Mouse (Mus musculus): ENCODE measurements at regions not wholly inside any gene's neighbourhood (a gene's known extent, or its start where the extent isn't known, plus 50 kb on each side); places are given as distances from the start of the nearest gene placed in this dataset.

DNA sequence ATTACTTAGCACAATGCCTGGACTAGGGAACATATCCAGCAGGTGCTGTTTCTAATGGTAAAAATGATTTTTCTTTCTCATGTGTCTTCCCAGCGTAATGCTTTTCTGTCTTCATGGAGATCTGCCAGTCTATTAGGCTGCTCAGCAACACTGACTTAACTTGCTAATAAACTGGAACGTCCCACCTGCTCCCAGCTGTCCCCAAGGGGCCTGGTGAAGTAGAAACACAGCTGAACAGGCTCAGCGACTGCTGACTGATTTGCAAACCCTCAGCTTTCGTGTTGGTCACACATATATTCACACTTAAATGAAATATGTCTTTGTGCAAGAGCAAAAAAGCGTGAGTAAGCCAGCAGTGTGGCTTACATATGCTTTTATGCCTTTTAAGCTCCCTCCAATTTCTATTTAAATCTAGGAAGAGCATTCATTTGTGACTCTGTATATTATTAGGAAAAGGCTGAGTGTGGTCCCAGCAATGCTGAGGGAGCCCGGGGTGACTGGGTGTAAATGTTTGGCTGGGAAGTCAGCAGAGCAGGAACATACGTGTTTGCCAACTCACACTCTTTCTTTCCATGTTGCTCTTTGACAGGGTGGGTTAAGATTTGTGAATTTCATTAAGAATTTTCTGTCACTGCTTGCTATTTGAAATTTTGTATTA, 146.7 kb upstream of the Rgmb start:
- no peak for DNase-seq (ENCODE audit: low spot score)

DNA sequence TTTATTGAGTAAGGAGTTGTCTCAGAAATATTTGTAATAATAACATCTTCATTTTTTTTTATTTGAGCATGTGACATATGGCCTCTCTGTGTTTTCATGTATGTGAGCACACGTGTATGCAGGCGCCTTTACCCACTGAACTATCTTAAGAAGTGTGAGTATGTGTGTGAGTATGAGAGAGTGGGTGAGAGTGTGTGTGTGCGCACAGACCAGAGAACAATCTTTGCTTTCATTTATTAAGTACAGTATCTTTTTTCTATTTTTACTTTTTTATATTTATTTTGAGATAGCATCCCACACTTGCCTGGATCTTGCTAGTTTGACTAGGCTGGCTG, 140.5 kb upstream of the Rgmb start:
- DNase-seq (ENCODE audit: low spot score), result no peak

DNA sequence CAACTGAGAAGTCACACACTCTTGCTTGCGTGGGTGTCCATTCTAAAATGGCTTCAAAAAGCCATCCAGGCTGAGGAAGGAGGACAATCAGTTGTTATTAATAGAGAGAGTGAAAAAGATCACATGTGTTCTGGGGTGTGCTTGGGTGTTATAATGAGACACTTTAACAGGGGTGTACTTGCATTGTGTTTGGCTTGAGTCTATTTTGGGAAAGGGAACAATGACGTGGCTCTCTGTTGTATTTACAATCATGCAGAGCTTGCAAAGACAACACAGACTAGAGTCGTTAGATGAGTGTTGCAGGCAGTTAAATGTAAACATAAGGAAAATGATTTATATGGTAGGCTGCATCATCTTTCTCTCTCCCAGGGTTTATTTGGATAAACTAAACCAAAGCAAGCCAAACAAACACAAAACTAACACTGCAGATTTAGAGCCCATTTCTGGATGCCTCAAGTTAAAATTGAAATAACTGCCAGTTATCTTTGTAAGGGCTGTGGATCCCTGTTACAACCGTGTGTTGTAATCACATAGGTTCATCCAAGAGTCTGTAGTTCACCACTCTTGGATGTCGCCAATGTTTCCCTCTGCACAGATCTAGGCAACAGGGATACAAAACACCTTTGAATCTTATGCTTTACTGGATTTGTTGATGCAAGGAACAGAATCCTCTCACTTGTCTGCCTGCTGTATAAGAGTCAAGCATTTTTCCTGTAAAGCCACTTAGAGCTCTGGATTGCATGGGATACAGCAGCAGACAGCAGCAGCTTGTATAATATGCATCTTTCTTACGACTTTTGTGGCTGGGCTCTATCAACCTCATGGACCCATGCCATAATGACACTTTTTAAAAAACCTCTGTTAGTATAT, 139.9 kb upstream of the Rgmb start:
- DNase-seq (ENCODE audit: low spot score), result no peak

DNA sequence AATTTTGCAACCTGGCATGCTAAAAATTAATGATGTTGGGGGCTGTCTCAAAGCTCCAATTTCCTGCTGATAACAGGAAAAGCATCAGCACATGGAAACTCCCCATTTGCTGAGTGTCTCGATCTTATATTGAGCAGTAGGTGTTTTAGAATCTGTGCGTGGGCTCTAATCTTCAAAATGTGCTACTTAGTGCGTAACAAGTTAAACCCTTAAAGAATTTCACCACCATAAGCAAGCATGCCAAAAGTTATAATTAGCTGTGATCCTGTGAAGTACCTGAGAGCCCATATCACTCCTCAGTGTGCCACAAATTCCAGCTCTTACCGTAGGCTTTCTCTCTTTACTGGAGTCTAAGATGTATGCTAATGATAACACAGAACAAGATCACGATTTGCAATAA, 137.5 kb upstream of the Rgmb start:
- DNase-seq (ENCODE audit: low spot score), result no peak

DNA sequence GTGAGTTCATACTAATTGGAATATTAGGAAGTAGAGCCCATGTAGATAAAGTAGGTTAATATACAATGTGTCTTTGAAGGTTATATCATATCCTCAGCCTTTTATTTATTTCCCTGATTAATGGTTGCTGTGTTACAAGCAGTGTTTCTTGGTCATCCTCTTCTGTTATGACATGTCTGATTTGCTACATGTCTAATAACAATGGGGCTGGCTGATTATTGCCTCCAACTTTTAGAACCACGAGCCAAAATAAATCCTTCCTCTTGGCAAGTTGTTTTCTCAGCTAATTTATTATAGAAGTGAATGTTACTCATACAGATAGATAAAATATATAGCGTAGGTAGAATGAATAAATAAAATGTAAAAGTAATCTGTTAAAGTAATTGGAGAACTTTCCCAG, 124.8 kb upstream of the Rgmb start:
- DNase-seq (ENCODE audit: low spot score), result no peak

DNA sequence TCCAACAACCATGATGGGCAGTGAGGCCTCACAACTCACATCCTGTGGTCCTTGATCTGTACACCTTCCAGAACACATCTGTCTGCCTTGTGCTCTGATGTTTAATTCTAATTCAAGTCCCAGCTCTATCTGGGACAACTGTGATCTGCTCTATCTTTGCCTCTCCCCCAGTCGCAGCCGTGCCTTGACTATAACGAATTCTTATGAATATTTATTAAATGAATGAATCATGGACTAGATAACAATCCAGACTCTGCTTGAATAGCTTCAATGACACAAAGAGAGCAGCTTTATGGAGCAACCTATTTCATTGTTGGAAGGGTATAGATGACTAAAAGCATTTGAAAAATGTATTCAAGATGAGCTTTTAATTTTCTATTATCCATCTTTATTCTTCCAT, 120.8 kb upstream of the Rgmb start:
- no peak for DNase-seq (ENCODE audit: low spot score)

DNA sequence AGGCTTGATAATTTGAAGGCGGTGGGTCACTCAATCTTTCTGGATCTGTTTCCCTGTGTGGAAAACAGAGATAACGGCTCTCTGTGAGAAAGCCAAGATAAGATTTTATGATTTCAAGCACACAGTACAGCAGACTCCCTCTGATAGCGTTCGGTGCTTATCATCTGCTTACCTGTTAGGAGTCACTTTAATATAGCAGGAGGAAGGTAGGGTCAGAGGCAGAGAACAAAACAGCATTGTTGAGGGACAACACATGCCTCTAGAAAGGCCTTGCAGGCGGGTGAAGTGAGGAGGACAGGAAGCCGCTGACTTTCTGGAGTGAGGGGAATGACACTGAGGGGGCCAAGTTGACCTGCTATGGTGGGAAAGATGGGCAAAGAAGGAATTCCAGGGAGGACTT, 118.9 kb upstream of the Rgmb start:
- no peak for DNase-seq (ENCODE audit: low spot score)

DNA sequence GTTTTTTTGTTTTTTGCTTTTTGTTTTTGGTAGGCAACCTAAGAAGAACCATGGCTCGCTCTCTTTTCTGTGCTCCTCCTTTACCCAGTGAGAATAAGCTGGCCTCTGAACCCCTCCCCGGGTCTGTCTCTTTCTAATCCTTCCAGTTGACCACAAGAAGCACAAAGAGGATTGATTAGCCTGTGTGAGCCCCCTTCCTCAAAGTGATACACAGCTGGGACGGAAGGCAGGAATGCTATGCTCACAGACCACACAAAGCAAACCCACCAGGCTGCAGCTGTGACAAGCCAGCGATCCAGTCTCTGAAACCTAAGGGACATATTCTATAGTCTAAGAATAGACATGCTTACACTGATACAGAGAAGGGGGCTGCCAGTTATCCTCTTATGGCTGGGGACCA, 111.5 kb upstream of the Rgmb start:
- no peak for DNase-seq (ENCODE audit: low spot score)

DNA sequence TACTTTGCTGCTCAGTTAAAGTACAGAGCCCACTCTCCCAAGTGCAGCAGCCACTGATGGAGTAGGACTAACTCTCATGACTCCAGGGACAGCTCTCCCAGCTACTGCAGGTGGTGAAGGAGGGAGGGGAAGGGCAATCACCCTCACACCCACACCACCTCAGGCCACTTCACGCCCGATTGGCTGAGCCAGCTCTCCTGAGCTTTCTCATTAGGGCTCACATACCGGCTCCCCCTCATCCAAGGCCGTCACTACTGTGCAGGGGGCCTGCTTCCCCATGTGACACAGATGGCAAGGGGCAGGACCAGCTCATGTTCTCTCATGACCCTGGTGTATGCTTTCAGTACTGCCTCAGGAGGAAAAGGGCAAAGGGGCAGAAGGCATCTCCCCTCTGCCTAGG, 87.8 kb upstream of the Rgmb start:
- no peak for DNase-seq (ENCODE audit: low spot score)

DNA sequence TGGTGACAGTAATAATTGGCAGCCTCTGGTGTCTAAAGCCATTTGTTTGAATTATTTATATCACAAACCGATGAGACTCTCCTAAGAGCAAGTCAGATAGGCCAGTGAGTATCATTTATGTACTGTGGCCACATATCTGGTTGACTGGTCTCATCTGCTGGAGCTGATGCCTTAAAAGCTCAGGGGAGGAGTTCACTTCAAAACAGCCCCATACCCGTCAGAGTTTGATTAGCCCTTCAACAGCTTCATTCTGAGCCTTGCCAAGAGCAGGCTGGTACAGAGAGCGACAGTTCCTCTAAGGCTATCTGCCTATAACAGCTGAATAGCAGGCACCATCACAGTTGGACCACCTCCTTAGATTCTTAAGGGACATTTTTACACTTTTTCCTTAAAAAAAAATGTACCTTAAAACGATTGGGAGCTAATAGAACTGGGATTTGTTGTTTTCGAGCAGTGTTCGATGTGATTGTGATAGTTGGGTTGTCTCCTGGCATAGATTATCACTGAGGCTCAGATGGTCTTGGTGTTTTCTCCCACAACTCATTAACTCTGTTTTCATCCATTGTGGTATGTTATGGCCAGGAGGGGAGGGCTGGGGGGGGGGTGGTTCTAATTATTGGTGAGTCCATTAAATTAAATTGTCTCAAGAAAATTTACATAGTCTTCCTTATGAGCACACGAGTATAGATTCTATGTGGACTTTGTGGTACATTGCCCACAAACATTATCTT, 68.0 kb upstream of the Rgmb start:
- DNase-seq (ENCODE audit: low spot score), result no peak

DNA sequence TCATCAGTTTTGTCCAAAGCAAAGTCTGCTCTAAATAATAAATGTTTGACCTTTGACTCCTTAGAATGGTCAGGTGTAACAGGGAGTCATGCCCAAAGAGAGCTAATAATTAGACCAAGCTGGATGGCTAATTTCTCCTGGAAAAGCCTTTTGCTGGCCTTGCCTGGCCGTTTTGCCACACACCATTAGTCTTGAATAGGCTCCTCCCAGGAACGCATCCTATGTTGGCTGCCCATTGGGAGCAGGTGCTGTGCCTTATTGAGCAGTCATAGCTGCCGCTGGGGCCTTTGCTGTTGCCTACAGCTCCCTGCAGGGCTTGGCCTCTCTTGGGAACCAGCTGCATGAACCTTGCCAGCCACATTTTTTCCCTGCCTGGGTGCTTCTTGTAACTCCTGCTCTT, 65.1 kb upstream of the Rgmb start:
- no peak for DNase-seq (ENCODE audit: low spot score)

DNA sequence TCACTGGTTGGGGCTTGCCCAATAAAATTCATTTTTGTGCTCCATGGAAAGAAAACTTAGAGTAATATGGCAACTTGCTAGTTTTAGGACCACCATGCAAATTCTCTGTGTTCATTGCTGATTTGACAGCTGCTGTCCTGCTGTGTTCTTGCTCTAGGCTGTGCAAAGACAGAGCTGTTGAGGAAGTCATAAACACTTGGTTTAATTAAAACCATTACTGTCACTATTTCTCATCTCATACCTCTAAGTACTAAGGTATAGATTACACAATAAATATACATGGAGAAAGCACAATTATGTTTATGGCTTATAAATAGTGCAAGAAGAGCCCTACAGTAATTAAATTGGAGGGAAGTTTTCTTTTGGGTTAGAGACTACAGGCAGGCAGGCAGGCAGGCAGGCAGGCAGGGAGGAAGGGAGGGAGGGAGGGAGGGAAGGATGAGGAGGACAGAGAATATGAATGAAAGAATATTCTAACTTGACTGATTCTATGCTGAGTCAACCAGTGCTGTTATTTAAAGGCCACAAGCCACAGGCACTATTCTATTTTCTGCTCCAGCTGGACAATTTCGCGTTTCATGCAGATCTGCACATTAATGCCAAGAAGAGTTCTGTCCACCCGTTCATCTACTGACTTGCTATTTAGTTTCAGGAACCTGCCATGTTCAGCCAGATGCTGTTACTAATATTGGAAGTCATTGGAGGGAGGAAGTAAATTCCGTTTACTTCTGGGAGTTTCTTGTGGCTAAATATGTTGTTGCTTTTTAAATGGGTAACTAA, 61.2 kb upstream of the Rgmb start:
- DNase-seq (ENCODE audit: low spot score), result no peak

DNA sequence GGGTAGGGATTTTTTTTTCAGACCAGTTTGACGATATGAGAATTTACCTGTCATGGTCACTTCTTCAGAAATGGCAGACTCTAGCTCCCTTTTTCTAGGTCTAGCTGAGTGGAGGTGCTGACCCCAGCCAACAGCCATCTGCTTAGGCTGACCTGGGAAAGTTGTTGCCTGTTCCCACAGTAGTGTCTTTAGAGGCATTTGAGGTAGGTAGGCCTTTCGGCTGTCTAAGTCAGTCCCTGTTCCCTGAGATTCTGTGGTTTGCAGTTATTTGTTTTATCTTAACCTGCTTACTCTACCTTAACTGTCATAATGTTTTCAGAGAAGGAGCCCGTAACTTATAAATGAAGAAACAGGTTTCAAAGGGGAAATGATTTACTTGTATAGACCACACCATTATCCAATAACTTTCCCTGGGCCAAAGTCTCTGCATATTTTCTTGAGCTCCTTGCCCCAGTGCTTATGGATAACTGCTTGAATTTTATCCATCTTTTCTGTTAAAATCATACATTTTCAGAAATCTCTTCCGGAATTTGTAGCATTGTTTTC, 59.8 kb upstream of the Rgmb start:
- no peak for DNase-seq (ENCODE audit: low spot score)

DNA sequence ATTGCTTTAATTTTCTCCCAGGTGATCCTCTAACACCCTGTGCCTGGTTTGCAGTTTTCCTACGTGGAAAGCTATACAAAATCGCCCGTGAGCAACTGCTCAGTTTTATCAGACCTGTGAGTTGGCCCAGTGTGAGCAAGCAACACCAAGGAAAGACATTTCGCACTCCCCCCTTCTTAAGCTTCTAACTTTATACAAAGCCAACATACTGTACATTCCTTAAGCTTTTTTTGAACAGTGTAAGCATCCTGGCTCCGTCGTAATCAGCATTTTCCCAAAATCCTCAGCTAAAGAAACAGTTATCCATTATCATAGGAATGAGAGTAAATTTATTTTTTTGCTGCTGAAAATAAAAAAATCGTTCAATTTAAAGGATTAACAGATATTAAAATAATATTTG, 52.0 kb upstream of the Rgmb start:
- DNase-seq (ENCODE audit: low spot score), result no peak

DNA sequence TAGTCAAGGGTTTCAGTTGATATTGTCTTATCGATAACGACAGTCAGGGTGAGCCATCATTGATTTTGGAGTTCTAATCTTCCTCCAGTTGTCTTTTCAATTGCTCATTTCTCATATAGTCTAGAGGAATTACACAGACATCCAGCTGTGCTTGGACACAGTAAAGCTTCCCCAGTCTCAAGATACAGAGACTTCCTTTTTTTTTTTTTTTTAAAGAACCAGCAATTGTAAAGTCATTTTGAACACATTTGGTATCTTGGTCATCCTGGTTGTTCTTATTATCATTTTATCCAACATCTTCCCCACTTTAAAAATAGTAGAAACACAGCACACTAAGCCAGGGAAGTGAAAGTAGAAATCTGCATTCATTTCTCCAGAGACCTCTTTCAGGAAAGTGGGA, 51.4 kb upstream of the Rgmb start:
- no peak for DNase-seq (ENCODE audit: low spot score)
